Mouse (Mus musculus): ENCODE results near the gene Fcrla.

DNA sequence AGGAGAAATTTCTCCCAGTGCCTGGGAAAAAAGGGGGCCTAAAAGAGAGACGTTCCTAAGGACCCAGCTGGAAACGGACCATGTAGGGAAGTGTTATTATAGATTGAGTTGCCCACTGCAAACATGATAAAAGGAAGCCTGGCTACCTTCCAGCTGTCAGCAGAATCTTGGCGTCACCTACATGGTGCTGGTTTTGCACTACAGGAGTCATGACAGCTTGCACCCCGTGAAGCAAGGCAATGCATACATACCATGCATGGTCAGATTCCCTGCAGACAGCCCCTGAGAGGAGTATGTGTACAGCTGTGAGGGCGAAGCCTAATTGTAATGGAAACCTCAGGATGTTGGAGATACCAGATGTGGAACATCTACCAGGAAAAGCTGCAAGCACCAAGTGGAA lies 11.7 kb downstream of the Fcrla start:
- no peak for TF ChIP-seq CTCF (IDR thresholded peaks at IDR 0.05)
- no peak for TF ChIP-seq EP300 (IDR thresholded peaks at IDR 0.05; ENCODE audit: insufficient read depth, low read depth, low read length)
- TF ChIP-seq POLR2A (IDR thresholded peaks at IDR 0.05; ENCODE audit: insufficient read depth, low read depth, low read length), result no peak

Data from heart, adult 2 months (tissue).